Mouse (Mus musculus): ENCODE measurements around the gene Gadd45b. TPM values are rescaled to one million over a fixed set of nuclear protein-coding genes. Genes with fewer than 3 reads are reported as not detected.

The Gadd45b gene
- polyA plus RNA-seq, 1 experiment: 96.0 TPM

DNA sequence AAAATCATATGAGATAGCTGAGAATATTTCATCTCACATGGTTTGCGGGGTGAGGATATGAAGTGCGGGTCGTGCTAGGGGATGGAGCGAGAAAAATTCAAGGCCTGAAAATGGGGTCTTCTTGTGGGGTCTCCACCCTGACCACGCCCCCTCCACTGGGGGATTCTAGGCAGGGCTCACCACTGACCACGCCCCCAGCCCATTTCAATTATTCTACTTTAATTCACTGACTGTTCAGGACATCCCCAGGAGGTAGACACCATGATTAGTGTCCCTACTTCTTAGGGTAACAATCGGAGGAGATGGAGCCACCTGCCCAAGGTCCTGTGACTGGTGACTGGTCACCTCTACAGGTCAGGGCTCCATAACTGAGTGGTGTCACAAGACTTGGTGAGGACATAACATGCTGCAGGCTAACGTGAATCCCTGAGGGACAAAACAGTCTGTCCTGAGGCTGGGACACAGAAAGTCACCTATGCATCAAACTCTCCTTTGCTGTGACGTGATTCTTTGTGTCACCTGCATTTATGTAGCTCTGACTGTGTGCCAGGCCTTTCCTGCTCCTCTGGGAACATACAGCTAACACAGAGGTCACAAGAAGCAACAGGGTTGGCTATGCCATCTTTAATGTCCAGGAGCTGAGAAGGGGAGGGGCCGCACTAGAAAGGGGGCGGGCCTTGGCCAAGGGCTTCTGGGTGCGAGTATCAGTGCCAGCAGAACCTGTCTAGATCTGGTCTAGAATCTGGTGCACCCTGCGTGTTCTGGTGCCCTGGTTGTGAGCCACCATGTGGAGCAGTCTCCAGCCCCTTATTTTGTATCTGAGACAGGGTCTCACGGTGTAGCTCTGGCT lies 4.5 kb downstream of the Gadd45b start:
- H3K4me1 ChIP-seq: peaks cover 94% of the 10 kb centered on the region
- no peaks in the 10 kb centered on the region for H3K9me3 ChIP-seq
- TF ChIP-seq FLI1 (IDR thresholded peaks at IDR 0.05; ENCODE audit: low read length) (no peak), GATA1 (IDR thresholded peaks at IDR 0.05; ENCODE audit: borderline replicate concordance, low read length) (no peak)
- peak overlapping the region; percentile 46 for H3K4me3 ChIP-seq (replicated peaks)
- peaks cover 12% of the 10 kb centered on the region for H3K36me3 ChIP-seq (replicated peaks; ENCODE audit: low read length)
- peaks cover 54% of the 10 kb centered on the region for H3K27me3 ChIP-seq (replicated peaks)

DNA sequence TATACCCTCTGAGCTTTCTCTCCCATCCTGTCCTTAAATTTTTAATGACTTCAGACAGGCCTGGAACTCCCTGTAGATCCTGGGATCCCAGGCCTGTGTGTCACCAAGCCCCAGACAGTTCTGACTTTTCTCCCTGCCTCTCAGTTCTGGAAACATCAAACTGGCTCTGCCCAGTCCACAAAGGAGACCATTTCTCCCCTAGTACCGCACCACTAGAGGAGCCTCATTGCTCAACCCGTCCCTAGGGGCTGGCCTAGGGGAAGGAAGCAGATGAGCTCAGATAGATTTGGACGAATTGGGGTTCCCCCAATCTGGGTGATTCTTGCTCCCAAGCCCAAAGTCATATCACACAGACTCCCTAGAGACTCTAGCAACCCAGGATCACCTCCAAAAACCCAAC lies 5.4 kb downstream of the Gadd45b start:
- Histone ChIP-seq H3K4me1 (peaks cover 99% of the 10 kb centered on the region), H3K36me3 (replicated peaks; ENCODE audit: low read length) (peaks cover 12% of the 10 kb centered on the region), H3K4me3 (replicated peaks) (peak overlapping the region; percentile 30), H3K9me3 (no peaks in the 10 kb centered on the region), H3K27me3 (replicated peaks) (peaks cover 58% of the 10 kb centered on the region)
- no peak for TF ChIP-seq FLI1 (IDR thresholded peaks at IDR 0.05; ENCODE audit: low read length)

DNA sequence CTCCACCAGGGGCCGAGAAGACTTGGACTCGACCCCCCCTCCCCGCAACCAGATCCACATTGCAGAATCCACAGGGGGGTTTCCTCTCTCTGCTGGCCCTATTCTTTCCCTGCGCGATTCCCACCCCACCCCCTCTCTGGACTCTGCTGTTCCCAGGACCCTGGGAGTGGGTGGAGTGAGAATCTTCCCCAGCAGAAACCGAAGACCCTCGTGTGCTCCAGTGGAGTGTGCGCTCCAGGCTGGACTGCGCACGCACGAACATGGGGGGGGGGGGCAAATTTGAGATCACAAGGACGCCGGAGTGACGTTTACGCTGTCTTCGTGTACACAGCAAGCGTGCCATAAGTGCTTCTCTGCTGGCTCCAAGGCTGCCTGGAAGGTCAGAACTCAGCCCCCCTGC lies 5.8 kb downstream of the Gadd45b start:
- peaks cover 58% of the 10 kb centered on the region for H3K27me3 ChIP-seq (replicated peaks)
- H3K9me3 ChIP-seq: no peaks in the 10 kb centered on the region
- peaks cover 11% of the 10 kb centered on the region for H3K36me3 ChIP-seq (replicated peaks; ENCODE audit: low read length)
- TF ChIP-seq FLI1 (IDR thresholded peaks at IDR 0.05; ENCODE audit: low read length) (no peak), GATA1 (IDR thresholded peaks at IDR 0.05; ENCODE audit: borderline replicate concordance, low read length) (no peak)
- H3K4me1 ChIP-seq: peaks cover 99% of the 10 kb centered on the region
- H3K4me3 ChIP-seq (replicated peaks): peak overlapping the region; percentile 64

DNA sequence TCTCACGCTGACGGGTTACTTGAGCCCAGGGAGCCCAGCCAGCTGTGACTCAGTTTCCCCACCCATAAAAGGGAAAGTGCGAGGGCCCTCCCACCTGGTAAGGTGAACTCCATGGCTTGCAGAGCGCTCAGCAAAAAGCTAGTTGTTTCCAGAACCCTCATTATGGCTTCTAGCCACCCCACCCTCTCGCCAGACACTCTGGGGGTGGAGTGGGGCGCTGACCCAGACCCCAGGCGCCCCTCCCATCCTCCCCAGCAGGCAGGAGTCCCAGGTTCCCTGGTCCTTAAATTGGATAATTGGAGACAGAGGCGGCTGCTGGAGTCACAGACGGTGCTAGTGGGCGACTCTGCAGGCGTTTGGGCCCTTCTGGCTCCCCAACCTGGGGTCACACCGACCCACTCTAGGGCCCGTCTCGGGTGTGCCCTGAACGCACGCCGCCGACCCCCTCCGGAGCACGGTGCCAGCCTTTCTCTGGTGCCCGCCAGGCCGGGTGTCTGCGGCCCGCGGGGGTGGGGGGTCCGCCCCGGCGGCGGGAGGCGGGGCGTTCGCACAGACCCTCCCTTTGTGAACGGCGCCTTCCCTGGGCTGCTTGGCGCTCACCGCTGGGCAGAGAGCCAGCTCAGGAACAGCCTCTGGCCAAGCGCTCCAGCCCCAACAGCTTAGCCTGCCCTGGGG lies 6.4 kb downstream of the Gadd45b start:
- no peak for TF ChIP-seq FLI1 (IDR thresholded peaks at IDR 0.05; ENCODE audit: low read length)
- no peak for TF ChIP-seq GATA1 (IDR thresholded peaks at IDR 0.05; ENCODE audit: borderline replicate concordance, low read length)
- no peaks in the 10 kb centered on the region for H3K9me3 ChIP-seq
- H3K4me1 ChIP-seq: peaks cover 99% of the 10 kb centered on the region
- H3K4me3 ChIP-seq (replicated peaks): peak overlapping the region; percentile 72
- H3K36me3 ChIP-seq (replicated peaks; ENCODE audit: low read length): peaks cover 7% of the 10 kb centered on the region
- H3K27me3 ChIP-seq (replicated peaks): peaks cover 56% of the 10 kb centered on the region

DNA sequence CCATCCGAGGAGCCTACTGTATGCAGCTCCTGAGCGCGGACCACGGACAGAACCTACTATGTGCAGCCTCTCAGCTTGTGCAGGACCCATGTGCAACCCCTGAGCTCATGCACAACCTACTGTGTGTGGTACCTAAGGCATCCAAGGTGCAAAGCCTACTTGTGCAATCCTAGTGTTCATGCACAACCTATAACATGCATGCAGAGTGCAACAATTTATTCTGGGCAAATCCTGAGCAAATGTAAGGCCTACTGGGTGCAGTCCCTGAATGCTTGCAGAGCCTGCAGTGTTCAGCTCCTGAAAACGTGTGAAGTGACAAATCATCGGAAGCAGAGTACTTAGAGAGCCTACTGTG lies 6.9 kb downstream of the Gadd45b start:
- Histone ChIP-seq H3K4me1 (peaks cover 99% of the 10 kb centered on the region), H3K36me3 (replicated peaks; ENCODE audit: low read length) (peaks cover 2% of the 10 kb centered on the region), H3K27me3 (replicated peaks) (peaks cover 54% of the 10 kb centered on the region), H3K4me3 (replicated peaks) (peak overlapping the region; percentile 72), H3K9me3 (no peaks in the 10 kb centered on the region)
- TF ChIP-seq FLI1 (IDR thresholded peaks at IDR 0.05; ENCODE audit: low read length) (no peak), GATA1 (IDR thresholded peaks at IDR 0.05; ENCODE audit: borderline replicate concordance, low read length) (no peak)

DNA sequence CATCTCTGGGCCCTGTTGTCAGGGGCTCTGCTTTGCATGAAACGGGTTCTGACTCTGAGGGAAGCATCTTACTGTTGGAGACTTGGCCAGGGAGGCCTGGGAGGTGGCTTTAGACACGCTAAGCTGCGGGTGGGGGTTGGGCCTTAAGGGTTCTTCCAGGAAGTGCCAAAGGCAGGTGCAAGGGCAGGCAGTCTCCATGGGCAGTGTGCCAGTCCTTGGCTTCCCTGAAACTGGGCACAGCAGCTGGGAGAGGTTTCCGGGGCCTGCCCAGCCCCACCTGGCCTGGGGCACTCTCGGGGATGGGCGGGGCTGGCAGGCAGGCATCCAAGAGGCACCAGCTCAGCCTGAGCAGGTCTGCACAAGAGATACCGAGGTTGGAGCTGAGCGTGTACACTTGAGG lies 7.8 kb downstream of the Gadd45b start:
- H3K4me3 ChIP-seq (replicated peaks): no peak overlapping the region
- H3K9me3 ChIP-seq: no peaks in the 10 kb centered on the region
- no peak for TF ChIP-seq FLI1 (IDR thresholded peaks at IDR 0.05; ENCODE audit: low read length)
- TF ChIP-seq GATA1 (IDR thresholded peaks at IDR 0.05; ENCODE audit: borderline replicate concordance, low read length): no peak
- no peaks in the 10 kb centered on the region for H3K36me3 ChIP-seq (replicated peaks; ENCODE audit: low read length)
- H3K27me3 ChIP-seq (replicated peaks): peaks cover 54% of the 10 kb centered on the region
- peaks cover 99% of the 10 kb centered on the region for H3K4me1 ChIP-seq

DNA sequence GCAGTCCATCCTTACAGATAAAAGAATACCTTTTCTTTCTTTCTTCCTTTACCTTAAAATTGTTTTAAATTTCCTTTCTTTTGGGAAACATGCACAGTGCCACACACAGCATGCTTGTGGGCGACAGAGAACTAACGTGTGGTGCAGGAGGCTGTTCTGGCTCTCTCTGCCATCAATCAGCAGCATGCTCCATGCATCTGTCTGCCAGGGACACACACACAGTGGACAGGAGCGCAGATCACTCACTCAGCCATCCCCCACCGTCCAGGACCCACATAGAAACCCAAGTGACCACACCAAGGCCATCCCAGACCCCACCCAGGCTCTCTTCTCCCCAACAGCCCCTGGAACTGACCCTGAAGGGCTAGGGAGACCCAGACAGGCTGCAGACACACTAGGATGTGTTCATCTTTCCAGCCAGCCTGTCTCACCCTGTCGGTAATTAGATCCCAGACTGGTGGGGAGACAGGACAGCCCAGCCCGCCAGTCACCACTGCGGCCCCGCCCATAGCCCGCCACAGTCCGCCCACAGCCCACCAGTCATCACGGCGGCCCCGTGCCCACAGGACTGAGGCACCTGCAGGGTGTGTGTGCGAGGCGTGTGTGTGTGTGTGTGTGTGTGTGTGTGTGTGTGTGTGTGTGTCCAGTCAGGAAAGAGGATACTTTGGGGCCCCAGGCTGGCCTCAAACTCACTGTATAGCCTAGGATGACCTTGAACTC lies 9.1 kb downstream of the Gadd45b start:
- Histone ChIP-seq H3K9me3 (no peaks in the 10 kb centered on the region), H3K4me1 (peaks cover 98% of the 10 kb centered on the region), H3K4me3 (replicated peaks) (peak overlapping the region; percentile 89), H3K36me3 (replicated peaks; ENCODE audit: low read length) (no peaks in the 10 kb centered on the region), H3K27me3 (replicated peaks) (peaks cover 58% of the 10 kb centered on the region)
- TF ChIP-seq GATA1 (IDR thresholded peaks at IDR 0.05; ENCODE audit: borderline replicate concordance, low read length) (no peak), FLI1 (IDR thresholded peaks at IDR 0.05; ENCODE audit: low read length) (no peak)

DNA sequence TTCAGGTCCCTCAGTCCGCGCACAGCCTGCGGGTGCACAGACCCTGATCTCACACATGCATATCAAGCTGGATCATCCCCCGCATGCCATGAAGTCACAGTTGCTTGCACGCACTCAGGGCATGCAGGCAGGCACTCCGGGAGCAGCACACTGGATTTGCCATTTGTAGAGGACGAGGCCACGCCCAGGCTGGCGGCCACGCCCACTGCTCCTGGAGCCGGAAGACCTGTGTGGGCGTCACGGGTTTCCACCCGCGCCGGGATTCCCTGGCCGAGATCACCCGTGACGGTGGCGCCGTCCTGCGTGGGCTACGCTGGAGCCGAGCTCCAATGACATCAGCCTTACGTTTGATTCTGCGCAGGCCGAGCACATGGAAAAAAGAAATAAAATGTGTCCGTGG lies 9.8 kb downstream of the Gadd45b start:
- Histone ChIP-seq H3K36me3 (replicated peaks; ENCODE audit: low read length) (no peaks in the 10 kb centered on the region), H3K27me3 (replicated peaks) (peaks cover 59% of the 10 kb centered on the region), H3K4me1 (peaks cover 95% of the 10 kb centered on the region), H3K4me3 (replicated peaks) (peak overlapping the region; percentile 89), H3K9me3 (no peaks in the 10 kb centered on the region)
- TF ChIP-seq GATA1 (IDR thresholded peaks at IDR 0.05; ENCODE audit: borderline replicate concordance, low read length): no peak
- no peak for TF ChIP-seq FLI1 (IDR thresholded peaks at IDR 0.05; ENCODE audit: low read length)

DNA sequence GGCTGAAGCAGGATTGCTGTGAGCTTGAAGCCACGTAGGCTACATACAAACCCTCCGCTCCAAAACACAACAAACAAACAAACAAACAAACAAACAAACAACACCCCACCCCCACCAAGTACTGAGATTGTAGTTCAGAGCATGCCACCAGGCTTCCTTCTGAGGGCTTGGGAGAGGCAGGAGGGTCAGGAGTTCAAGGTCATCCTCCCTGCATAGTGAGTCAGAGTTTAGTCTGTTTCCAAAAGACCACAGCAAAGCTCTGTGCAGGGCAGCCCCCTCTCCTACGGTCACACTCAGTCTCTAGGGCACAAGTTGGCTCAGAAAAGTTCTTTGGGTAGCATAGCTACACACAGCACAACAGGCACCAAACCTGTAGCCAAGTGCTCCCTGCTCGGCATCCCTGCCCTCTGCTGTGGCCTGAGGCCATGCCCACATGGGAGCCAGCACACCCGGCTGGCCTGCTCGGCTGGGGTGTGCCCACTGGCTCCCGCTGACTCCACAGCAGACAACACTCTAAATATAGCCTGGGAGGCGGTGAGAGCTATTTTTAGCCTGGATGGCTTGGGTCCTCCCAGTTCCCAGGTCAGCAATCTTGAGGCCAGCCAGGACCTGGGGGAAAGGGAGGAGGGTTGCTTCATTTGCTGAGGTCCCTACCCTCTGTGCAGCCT lies 10.6 kb downstream of the Gadd45b start:
- no peak for TF ChIP-seq GATA1 (IDR thresholded peaks at IDR 0.05; ENCODE audit: borderline replicate concordance, low read length)
- no peak for TF ChIP-seq FLI1 (IDR thresholded peaks at IDR 0.05; ENCODE audit: low read length)
- H3K27me3 ChIP-seq (replicated peaks): peaks cover 63% of the 10 kb centered on the region
- no peaks in the 10 kb centered on the region for H3K36me3 ChIP-seq (replicated peaks; ENCODE audit: low read length)
- H3K4me1 ChIP-seq: peaks cover 88% of the 10 kb centered on the region
- H3K4me3 ChIP-seq (replicated peaks): peak overlapping the region; percentile 89
- H3K9me3 ChIP-seq: no peaks in the 10 kb centered on the region
